Mouse (Mus musculus) embryonic facial prominence, embryonic 11.5 days (tissue): Measurements from ENCODE around the gene Pax3. TPM values are rescaled to one million over a fixed set of nuclear protein-coding genes. Genes with fewer than 3 reads are reported as not detected.

ENCODE experiments used
- ATAC-seq: fragments of 200-750 bp; cut with Nextera tagmentation; replicated peaks from 2 replicates; pipeline ENCODE4 v1.8.0; 2017; ENCODE audit warnings: low read depth; ENCODE audit not compliant: insufficient number of reproducible peaks, low FRiP score, low TSS enrichment
- DNase-seq: peaks from one replicate; pipeline ENCODE4 v3.0.0-alpha.2; 2015; ENCODE audit warnings: low spot score
- H3K27ac ChIP-seq: fragments of 300-500 bp; sonication (generic); replicated peaks from 2 replicates; pipeline ENCODE4 v1.5.1; 2014; ENCODE audit warnings: mild to moderate bottlenecking, low read depth, low read length, control low read depth
- H3K27me3 ChIP-seq: fragments of 300-500 bp; sonication (generic); 2 replicates; pipeline ENCODE4 v1.6.1; 2014; ENCODE audit warnings: mild to moderate bottlenecking, low read length, moderate library complexity, mixed read lengths; ENCODE audit not compliant: control insufficient read depth, insufficient read depth
- H3K36me3 ChIP-seq: fragments of 300-500 bp; sonication (generic); replicated peaks from 2 replicates; pipeline ENCODE4 v1.6.1; 2014; ENCODE audit warnings: low read depth, mild to moderate bottlenecking, low read length, moderate library complexity, mixed read lengths; ENCODE audit not compliant: control insufficient read depth, insufficient read depth
- H3K4me1 ChIP-seq: fragments of 300-500 bp; sonication (generic); 2 replicates; pipeline ENCODE4 v1.6.1; 2014; ENCODE audit warnings: low read length, mixed read lengths; ENCODE audit not compliant: control insufficient read depth, insufficient read depth
- H3K4me2 ChIP-seq: fragments of 300-500 bp; sonication (generic); 2 replicates; pipeline ENCODE4 v1.6.1; 2014; ENCODE audit warnings: low read depth, mild to moderate bottlenecking, control low read depth, low read length, moderate library complexity
- H3K4me3 ChIP-seq: fragments of 300-500 bp; sonication (generic); 2 replicates; pipeline ENCODE4 v1.5.1; 2014; ENCODE audit warnings: low read depth, low read length, control low read depth
- H3K9ac ChIP-seq: fragments of 300-500 bp; sonication (generic); replicated peaks from 2 replicates; pipeline ENCODE4 v1.6.1; 2014; ENCODE audit warnings: mild to moderate bottlenecking, control low read depth, low read length
- H3K9me3 ChIP-seq: fragments of 300-500 bp; sonication (generic); replicated peaks from 2 replicates; pipeline ENCODE4 v1.6.1; 2016; ENCODE audit warnings: mild to moderate bottlenecking, low read length, inconsistent platforms, mixed read lengths; ENCODE audit not compliant: control insufficient read depth
- WGBS: fragments of 180-500 bp; shearing (Covaris S2); extraction: QIAGEN DNeasy Blood & Tissue Kit; methylation state at CpG from one replicate; pipeline ENCODE4 v1.1.7; 2014; 5-methylcytosine and 5-hydroxymethylcytosine counted together
- polyA plus RNA-seq: library from polyadenylated mRNA; unstranded; fragments of >200 nt; fragmentation: Nextera tagmentation; extraction: Ambion mirVana; gene quantifications from 2 replicates; pipeline ENCODE4 v1.2.1, GENCODE M21; 2014

Pax3 gene
- polyA plus RNA-seq, 1 experiment from 2014 or later: 16.2 TPM

DNA sequence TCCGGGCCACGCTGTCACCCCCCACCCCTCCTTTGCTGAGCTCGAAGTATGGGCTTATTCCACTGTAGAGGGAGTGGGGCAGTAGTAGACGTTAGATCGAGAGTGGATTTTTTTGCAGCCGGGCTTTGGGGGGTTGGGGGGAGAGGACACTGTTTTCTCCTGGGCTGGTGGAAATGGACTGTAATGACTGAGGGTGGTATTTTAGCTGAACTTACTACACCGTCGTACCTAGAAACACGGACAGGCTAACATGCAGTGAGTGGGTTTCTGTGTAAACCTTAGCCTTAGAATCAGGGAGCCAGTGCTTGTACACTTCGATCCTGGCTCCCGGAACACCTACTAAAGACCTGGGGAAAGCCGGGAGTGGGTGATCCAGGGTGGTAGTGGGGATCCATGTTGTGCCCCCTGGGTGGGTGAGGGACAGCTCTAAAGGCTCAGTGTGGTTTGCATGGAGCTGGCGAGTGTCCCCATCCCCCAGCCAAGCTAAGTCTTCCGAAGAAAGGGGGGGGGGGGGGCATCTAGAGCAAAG lies 6.2 kb upstream of the Pax3 start:
- no peak for DNase-seq
- H3K36me3 ChIP-seq: no peaks in the 10 kb centered on the region
- no peak overlapping the region for H3K27ac ChIP-seq
- 0 out of 2 replicates have a peak, but pooled peaks have one; percentile 7 for ATAC-seq
- WGBS: under 1% methylated on average over 14 of the region's 14 CpGs
- no peaks in the 10 kb centered on the region for H3K9me3 ChIP-seq
- no peaks in the 10 kb centered on the region for H3K4me1 ChIP-seq
- H3K4me3 ChIP-seq: peak overlapping the region; percentile 24
- no peak overlapping the region; the same call in 1 of the 2 replicates for H3K9ac ChIP-seq
- H3K4me2 ChIP-seq: peak overlapping the region; percentile 43
- H3K27me3 ChIP-seq: peaks cover 76% of the 10 kb centered on the region

DNA sequence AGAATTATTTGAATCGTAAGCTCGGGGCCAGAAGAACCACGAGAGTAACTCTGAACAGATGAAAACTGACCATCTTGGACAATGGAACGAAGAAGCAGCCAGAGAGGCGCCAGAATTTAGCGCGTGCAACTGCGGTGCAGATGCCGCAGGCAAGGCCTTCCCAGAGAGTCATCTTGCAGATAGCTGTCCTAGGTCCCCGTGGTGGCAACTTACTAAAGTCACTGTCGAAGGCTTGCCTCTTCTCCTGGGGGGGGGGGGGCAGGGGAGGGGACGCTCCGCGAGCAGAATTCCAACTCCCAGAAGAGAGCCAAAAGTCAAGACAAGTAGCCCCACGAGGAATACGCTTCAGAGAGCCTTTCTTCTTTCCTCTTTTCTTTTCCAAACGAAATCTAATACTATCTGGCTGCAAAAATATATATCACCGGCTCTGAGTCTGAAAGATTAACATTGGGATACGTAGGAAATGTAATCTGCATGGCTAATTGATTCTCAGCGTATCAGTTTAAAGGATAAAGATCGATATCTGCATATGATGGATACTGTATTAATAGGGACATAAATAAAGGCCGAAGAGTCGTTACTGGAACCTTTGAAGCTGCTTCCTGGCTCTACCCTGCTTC lies 5.6 kb upstream of the Pax3 start:
- H3K27ac ChIP-seq: no peak overlapping the region
- no peaks in the 10 kb centered on the region for H3K36me3 ChIP-seq
- no peak overlapping the region for H3K4me2 ChIP-seq
- peaks cover 78% of the 10 kb centered on the region for H3K27me3 ChIP-seq
- no peaks in the 10 kb centered on the region for H3K9me3 ChIP-seq
- H3K4me3 ChIP-seq: no peak overlapping the region
- no peak overlapping the region for H3K9ac ChIP-seq
- no peaks in the 10 kb centered on the region for H3K4me1 ChIP-seq
- peak; percentile 45 for DNase-seq
- 2% methylated on average over 23 of the region's 23 CpGs for whole genome bisulfite sequencing
- no peak for ATAC-seq

DNA sequence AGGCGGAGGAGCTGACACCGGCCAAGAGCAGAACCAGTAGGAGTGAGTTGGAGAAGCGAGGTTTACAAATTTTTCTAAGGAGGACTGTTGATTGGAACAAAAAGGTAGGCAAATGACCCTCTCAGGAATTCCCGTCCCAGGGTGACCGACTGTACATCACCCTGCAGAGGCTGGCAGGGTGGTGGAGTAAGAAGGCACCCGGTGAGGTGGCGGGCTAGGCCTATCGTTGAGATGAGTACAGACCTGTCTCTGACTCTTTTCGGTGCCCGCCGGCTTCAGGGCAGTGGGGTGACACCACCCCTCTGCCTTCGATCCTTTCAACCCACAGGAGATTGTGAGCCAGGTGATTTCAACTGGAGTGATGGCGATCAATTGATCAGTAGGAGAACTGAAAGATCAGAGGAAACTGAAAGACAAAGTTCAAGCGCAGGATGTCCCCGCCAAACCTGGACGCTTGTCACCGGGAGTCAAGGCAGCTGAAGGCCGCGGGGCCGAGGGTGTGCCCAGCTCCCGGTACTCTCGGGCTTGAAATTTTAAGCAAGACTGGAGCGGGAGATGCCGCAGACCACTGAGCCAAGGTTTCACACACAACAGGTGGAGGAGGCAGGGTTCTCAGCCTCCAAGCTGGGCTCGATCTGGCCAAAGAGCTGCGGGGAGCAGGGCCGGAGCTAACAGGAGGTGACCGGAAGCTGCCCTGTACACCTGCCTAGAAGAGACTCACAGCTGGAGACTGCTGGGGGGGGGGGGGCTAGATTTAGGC lies 4.5 kb upstream of the Pax3 start:
- Histone ChIP-seq H3K9me3 (no peaks in the 10 kb centered on the region), H3K4me3 (peak overlapping the region; percentile 12; the same call in 1 of the 2 replicates), H3K27ac (no peak overlapping the region), H3K4me1 (peaks cover 4% of the 10 kb centered on the region; the same call in 1 of the 2 replicates), H3K27me3 (peaks cover 76% of the 10 kb centered on the region), H3K4me2 (peak overlapping the region; percentile 29), H3K9ac (no peak overlapping the region; the same call in none of the 2 replicates), H3K36me3 (no peaks in the 10 kb centered on the region)
- no peak for DNase-seq
- WGBS: under 1% methylated on average over 28 of the region's 28 CpGs
- ATAC-seq: no peak

DNA sequence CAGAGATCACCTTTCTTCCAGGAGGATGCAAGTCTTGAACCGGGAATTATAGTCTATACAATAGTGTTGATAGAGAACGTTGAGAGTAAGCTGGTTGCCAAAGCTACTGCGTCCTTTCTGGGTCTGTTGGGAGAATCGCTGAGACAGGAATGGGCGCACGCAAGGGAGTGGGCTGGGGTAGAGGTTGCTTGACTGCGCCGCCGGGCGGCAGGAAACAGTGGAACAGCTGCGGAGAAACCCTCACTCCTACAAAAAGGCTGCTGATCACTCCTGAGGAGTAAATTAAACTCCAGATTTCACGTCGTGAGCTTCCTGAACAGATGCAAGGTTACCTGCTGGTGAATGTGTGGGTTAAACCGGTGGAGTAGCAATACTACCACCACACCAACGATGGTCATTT lies 3.3 kb upstream of the Pax3 start:
- peak overlapping the region; percentile 21; the same call in 1 of the 2 replicates for H3K4me2 ChIP-seq
- H3K4me1 ChIP-seq: peaks cover 4% of the 10 kb centered on the region; the same call in 1 of the 2 replicates
- peak; percentile 58 for DNase-seq
- no peaks in the 10 kb centered on the region for H3K9me3 ChIP-seq
- H3K27ac ChIP-seq: no peak overlapping the region
- ATAC-seq: no peak
- 0 out of 2 replicates have a peak overlapping the region, but pooled peaks have one; percentile 18 for H3K9ac ChIP-seq
- no peak overlapping the region for H3K4me3 ChIP-seq
- no peaks in the 10 kb centered on the region for H3K36me3 ChIP-seq
- H3K27me3 ChIP-seq: peaks cover 70% of the 10 kb centered on the region
- WGBS: 3% methylated on average over 15 of the region's 15 CpGs

DNA sequence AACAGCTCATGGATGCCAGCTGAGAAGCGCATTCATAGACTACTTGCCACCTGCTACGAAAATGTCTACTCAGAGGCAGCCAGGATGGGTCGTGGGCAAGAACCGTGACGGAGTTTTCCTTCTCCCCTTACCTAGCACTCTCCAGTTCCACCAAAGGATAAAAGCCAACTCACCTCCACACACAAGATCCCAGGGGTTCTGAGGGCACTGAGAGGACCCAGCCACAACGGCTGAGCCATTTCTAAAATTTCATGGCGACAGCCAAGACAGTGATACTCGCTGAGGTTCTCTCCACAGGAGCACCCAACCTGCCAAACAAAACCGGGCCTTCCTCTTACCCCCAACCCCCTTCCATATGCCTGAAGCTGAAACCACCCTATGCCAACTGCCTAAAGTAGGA lies 2.3 kb upstream of the Pax3 start:
- H3K4me3 ChIP-seq: no peak overlapping the region

GRCm38 (mm10) chr1:78198319-78198940 lies 1.5 kb upstream of the Pax3 start:
- no peak overlapping the region for H3K9ac ChIP-seq
- H3K9me3 ChIP-seq: no peaks in the 10 kb centered on the region
- H3K4me1 ChIP-seq: peaks cover 4% of the 10 kb centered on the region; the same call in 1 of the 2 replicates
- ATAC-seq (no peak), DNase-seq (no peak)
- WGBS: under 1% methylated on average over 9 of the region's 9 CpGs
- H3K4me2 ChIP-seq: no peak overlapping the region; the same call in 1 of the 2 replicates
- no peak overlapping the region for H3K27ac ChIP-seq
- no peaks in the 10 kb centered on the region for H3K36me3 ChIP-seq
- H3K4me3 ChIP-seq: no peak overlapping the region
- peaks cover 60% of the 10 kb centered on the region for H3K27me3 ChIP-seq

More for the DNA sequence above, 2.3 kb upstream of the Pax3 start:
- no peak for ATAC-seq
- Histone ChIP-seq H3K9ac (no peak overlapping the region), H3K27ac (no peak overlapping the region), H3K36me3 (no peaks in the 10 kb centered on the region), H3K4me1 (peaks cover 4% of the 10 kb centered on the region; the same call in 1 of the 2 replicates), H3K9me3 (no peaks in the 10 kb centered on the region), H3K4me2 (no peak overlapping the region), H3K27me3 (peaks cover 62% of the 10 kb centered on the region)
- 3% methylated on average over 9 of the region's 9 CpGs for WGBS
- no peak for DNase-seq

DNA sequence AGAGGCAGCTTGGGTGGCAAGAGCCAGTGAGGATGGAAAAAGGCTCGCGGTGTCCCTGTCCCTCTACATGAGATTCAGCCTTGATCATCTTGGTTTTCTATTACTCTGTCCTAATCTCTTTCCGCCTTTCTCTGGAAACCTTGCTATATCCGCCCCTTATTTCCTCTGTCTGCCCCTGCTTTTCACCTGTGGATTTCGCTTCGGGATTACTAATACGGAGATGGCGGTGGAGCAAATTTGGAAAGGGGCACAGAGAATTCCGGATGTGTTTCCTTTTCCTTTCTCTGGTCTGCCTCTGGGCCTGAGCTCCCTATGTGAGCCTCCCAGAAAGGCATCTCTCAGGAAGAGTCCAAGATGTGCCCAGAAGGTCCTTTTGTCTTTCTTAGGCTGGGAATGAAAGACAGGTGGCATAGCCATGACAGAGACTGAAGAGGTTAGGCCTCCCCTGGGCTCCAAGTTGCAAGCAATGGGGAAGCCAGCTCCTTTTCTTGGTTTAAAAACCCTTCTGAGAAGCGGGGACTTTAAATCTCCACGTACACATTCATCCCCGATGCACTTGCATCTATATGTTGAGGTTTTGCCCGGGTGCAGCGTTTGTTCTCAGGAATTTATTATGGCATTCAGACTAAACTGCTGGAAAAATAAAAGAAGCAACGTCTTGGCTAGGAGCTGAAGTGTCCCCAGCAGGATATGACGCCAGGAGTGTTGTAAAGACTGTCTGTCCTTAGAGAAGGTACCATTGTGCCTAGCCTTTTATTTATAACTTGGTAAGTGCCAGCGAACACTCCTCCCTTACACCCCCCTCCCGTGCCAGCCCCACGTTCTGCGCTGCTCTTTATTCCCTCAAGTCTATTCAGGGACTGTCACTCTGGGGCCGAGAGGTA lies 659 bp upstream of the Pax3 start:
- H3K27ac ChIP-seq: peak overlapping the region; percentile 80
- no peaks in the 10 kb centered on the region for H3K36me3 ChIP-seq
- peaks cover 58% of the 10 kb centered on the region for H3K27me3 ChIP-seq
- peaks cover 4% of the 10 kb centered on the region; the same call in 1 of the 2 replicates for H3K4me1 ChIP-seq
- H3K4me2 ChIP-seq: peak overlapping the region; percentile 45
- peak overlapping the region; percentile 47 for H3K4me3 ChIP-seq
- no peak for ATAC-seq
- no peak for DNase-seq
- H3K9me3 ChIP-seq: no peaks in the 10 kb centered on the region
- WGBS: 1% methylated on average over 21 of the region's 21 CpGs
- no peak overlapping the region for H3K9ac ChIP-seq
